Mouse (Mus musculus) liver, embryonic 11.5 days (tissue): ENCODE measurements around the gene Ptges3. TPM values are rescaled to one million over a fixed set of nuclear protein-coding genes. Genes with fewer than 3 reads are reported as not detected.
A peak's percentile ranks its signal among the peaks of the same experiment; 100 is the strongest.

Experiments used
- ATAC-seq: fragments of 200-750 bp; cut with Nextera tagmentation; replicated peaks from 2 replicates; pipeline ENCODE4 v1.8.0; 2017; ENCODE audit warnings: moderate number of reproducible peaks, mild to moderate bottlenecking, moderate TSS enrichment, moderate library complexity; ENCODE audit not compliant: low FRiP score
- DNase-seq: peaks from one replicate; pipeline ENCODE4 v3.0.0-alpha.2; 2017; ENCODE audit warnings: low spot score
- H3K27ac ChIP-seq: fragments of 300-500 bp; sonication (generic); 2 replicates; pipeline ENCODE4 v1.5.1; 2014; ENCODE audit warnings: mild to moderate bottlenecking, low read depth, low read length, control low read depth
- H3K27me3 ChIP-seq: fragments of 300-500 bp; sonication (generic); replicated peaks from 2 replicates; pipeline ENCODE4 v1.6.1; 2014; ENCODE audit warnings: low read length, mixed read lengths; ENCODE audit not compliant: control insufficient read depth, insufficient read depth
- H3K36me3 ChIP-seq: fragments of 300-500 bp; sonication (generic); 2 replicates; pipeline ENCODE4 v1.6.1; 2014; ENCODE audit warnings: mild to moderate bottlenecking, low read length, moderate library complexity, mixed read lengths; ENCODE audit not compliant: control insufficient read depth, insufficient read depth
- H3K4me1 ChIP-seq: fragments of 300-500 bp; sonication (generic); replicated peaks from 2 replicates; pipeline ENCODE4 v1.6.1; 2014; ENCODE audit warnings: low read length, mixed read lengths; ENCODE audit not compliant: control insufficient read depth, insufficient read depth
- H3K4me2 ChIP-seq: fragments of 300-500 bp; sonication (generic); 2 replicates; pipeline ENCODE4 v1.6.1; 2014; ENCODE audit warnings: mild to moderate bottlenecking, control low read depth, moderate library complexity
- H3K4me3 ChIP-seq: fragments of 300-500 bp; sonication (generic); 2 replicates; pipeline ENCODE4 v1.5.1; 2014; ENCODE audit warnings: low read depth, low read length, control low read depth
- H3K9ac ChIP-seq: fragments of 300-500 bp; sonication (generic); 2 replicates; pipeline ENCODE4 v1.6.1; 2014; ENCODE audit warnings: low read depth, low read length, control low read depth
- H3K9me3 ChIP-seq: fragments of 300-500 bp; sonication (generic); 2 replicates; pipeline ENCODE4 v1.6.1; 2016; ENCODE audit warnings: low read length, inconsistent platforms, mixed read lengths; ENCODE audit not compliant: control insufficient read depth
- WGBS: fragments of 180-500 bp; shearing (Covaris S2); extraction: QIAGEN DNeasy Blood & Tissue Kit; methylation state at CpG from one replicate; pipeline ENCODE4 v1.1.7; 2014; 5-methylcytosine and 5-hydroxymethylcytosine counted together
- polyA plus RNA-seq: library from polyadenylated mRNA; unstranded; fragments of >200 nt; fragmentation: Nextera tagmentation; extraction: Ambion mirVana; gene quantifications from 2 replicates; pipeline ENCODE4 v1.2.1, GENCODE M21; 2014

Gene Ptges3
- polyA plus RNA-seq, 1 experiment from 2014 or later = 527 TPM

DNA sequence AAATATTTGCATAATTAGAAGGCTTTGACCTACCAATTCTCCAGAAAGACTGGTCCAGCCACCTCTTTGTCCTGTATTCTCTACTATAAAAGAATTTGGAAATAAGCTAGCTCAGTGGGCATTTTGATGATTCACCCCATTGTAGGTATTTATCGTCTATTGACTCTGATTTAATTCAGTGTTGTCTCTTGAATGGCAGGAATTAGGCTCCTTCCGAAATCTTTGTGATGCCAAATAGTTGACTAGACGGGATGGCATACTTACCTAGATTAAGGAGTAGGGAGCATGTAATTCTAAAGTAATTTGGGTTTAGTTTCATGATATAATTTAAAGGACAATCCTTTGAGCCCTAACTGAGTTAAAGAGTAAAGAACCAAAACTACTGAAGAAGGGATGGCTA, 20.8 kb upstream of the Ptges3 start:
- H3K4me1 ChIP-seq = peaks cover 26% of the 10 kb centered on the region
- H3K36me3 ChIP-seq = peaks cover 30% of the 10 kb centered on the region
- H3K4me2 ChIP-seq = peak overlapping the region; percentile 59
- no peaks in the 10 kb centered on the region for H3K9me3 ChIP-seq
- DNase-seq = no peak
- no peak for ATAC-seq
- H3K27me3 ChIP-seq = no peaks in the 10 kb centered on the region
- no peak overlapping the region for H3K27ac ChIP-seq
- H3K4me3 ChIP-seq = peak overlapping the region; percentile 2
- 69% methylated on average over 3 of the region's 3 CpGs for WGBS
- H3K9ac ChIP-seq = no peak overlapping the region

DNA sequence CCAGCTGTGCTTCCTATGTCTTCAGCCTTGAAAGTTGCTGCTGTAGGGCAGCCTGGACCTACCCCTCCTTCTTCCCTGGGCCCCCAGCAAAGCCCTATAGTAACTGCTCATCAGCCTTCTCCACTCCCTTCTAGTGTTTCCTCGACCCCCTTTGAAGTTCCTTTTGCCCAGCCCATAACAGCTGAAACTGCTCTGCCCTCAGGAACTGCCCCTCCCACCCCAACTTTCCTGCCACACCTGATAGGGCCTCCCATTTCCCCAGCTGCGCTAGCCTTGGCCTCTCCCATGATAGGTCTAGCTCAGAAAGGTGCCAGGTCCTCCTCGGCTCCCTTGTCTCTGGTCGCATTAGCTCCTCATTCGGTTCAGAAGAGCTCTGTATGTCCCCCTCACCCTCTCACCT, 19.6 kb upstream of the Ptges3 start:
- H3K27ac ChIP-seq = peak overlapping the region; percentile 49
- peaks cover 40% of the 10 kb centered on the region for H3K36me3 ChIP-seq
- no peak for DNase-seq
- ATAC-seq = no peak; the same call in 1 of the 2 replicates
- WGBS = 43% methylated on average over 5 of the region's 5 CpGs
- peaks cover 29% of the 10 kb centered on the region for H3K4me1 ChIP-seq
- no peaks in the 10 kb centered on the region for H3K9me3 ChIP-seq
- H3K9ac ChIP-seq = peak overlapping the region; percentile 31
- no peaks in the 10 kb centered on the region for H3K27me3 ChIP-seq
- H3K4me3 ChIP-seq = peak overlapping the region; percentile 19; the same call in 1 of the 2 replicates
- peak overlapping the region; percentile 59 for H3K4me2 ChIP-seq

DNA sequence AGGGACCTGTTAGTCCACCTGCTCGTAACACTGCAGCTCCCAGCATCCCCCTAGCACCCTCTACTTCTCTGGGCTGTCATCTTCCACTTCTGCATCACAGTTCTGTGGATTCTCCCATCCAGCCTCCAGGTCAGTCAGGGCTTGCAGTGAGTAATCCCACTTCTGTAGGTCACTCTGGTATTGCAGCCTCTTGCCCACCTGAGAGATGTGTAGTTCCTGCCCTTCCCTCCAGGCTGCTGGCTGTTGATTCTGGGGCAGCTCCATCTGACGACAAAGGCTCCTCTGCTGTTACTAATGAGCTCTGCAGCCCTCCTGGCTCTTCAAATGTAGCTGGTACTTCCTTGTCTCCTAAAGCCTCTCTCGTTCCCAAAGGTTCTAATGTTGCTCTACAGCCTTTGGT, 18.9 kb upstream of the Ptges3 start:
- no peak overlapping the region for H3K9ac ChIP-seq
- 74% methylated on average over 3 of the region's 3 CpGs for WGBS
- no peaks in the 10 kb centered on the region for H3K27me3 ChIP-seq
- no peak overlapping the region for H3K27ac ChIP-seq
- H3K9me3 ChIP-seq = no peaks in the 10 kb centered on the region
- ATAC-seq (no peak), DNase-seq (no peak)
- H3K4me2 ChIP-seq = peak overlapping the region; percentile 18; the same call in 1 of the 2 replicates
- H3K4me3 ChIP-seq = no peak overlapping the region
- H3K4me1 ChIP-seq = peaks cover 29% of the 10 kb centered on the region
- peaks cover 47% of the 10 kb centered on the region for H3K36me3 ChIP-seq

DNA sequence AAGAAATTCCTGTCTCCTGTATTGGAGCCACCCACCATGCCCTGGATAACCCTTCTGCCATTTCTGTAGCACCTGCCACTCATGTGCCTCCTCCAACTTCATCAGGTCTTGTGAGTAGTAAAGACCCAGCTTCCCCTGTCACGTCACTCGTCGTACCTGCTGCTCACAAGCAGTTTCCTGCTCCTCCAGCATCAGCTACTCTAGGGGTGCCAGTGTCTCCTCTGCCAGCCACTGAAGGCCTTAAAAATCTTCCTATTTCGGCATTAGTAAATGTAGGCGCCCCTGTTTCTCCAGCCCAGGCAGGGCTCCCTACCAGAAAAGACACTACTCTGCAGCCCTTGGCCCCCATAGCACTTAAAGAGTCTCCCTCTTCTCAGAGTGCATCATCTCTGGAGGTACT, 18.5 kb upstream of the Ptges3 start:
- H3K27ac ChIP-seq = no peak overlapping the region
- no peaks in the 10 kb centered on the region for H3K9me3 ChIP-seq
- WGBS = 84% methylated on average over 5 of the region's 5 CpGs
- H3K4me1 ChIP-seq = peaks cover 29% of the 10 kb centered on the region
- ATAC-seq (no peak), DNase-seq (no peak)
- H3K4me2 ChIP-seq = no peak overlapping the region; the same call in 1 of the 2 replicates
- H3K4me3 ChIP-seq = no peak overlapping the region
- no peaks in the 10 kb centered on the region for H3K27me3 ChIP-seq
- no peak overlapping the region for H3K9ac ChIP-seq
- H3K36me3 ChIP-seq = peaks cover 49% of the 10 kb centered on the region

DNA sequence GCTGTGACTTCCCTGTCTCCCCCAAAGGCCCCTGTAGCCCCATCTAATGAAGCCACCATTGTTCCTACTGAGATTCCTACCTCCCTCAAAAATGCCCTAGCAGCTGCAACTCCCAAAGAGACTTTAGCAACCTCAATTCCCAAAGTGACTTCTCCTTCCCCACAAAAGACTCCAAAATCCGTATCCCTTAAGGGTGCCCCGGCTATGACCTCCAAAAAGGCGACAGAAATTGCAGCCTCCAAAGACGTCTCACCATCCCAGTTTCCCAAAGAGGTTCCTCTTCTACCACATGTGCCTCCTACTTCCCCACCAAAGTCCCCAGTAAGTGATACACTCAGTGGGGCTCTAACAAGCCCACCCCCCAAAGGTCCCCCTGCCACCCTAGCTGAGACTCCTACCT, 17.1 kb upstream of the Ptges3 start:
- H3K27ac ChIP-seq = no peak overlapping the region
- ATAC-seq (no peak), DNase-seq (no peak)
- peaks cover 58% of the 10 kb centered on the region for H3K36me3 ChIP-seq
- peaks cover 29% of the 10 kb centered on the region for H3K4me1 ChIP-seq
- 81% methylated on average over 4 of the region's 4 CpGs for WGBS
- H3K9me3 ChIP-seq = no peaks in the 10 kb centered on the region
- no peak overlapping the region for H3K4me2 ChIP-seq
- H3K27me3 ChIP-seq = no peaks in the 10 kb centered on the region
- H3K9ac ChIP-seq = no peak overlapping the region
- H3K4me3 ChIP-seq = no peak overlapping the region

DNA sequence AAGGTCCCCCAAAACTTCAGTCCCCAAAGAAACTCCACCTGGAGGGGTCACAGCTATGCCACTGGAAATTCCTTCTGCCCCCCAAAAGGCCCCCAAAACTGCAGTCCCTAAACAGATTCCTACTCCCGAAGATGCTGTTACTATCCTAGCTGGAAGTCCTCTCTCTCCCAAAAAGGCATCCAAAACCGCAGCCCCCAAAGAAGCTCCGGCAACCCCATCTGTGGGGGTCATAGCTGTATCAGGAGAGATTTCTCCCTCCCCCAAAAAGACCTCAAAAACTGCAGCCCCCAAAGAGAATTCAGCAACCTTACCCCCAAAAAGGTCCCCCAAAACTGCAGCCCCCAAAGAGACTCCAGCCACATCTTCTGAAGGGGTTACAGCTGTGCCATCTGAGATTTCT, 16.3 kb upstream of the Ptges3 start:
- H3K9me3 ChIP-seq = no peaks in the 10 kb centered on the region
- H3K36me3 ChIP-seq = peaks cover 62% of the 10 kb centered on the region
- WGBS = 91% methylated on average over 3 of the region's 3 CpGs
- no peak overlapping the region for H3K9ac ChIP-seq
- no peak for ATAC-seq
- no peak overlapping the region for H3K4me2 ChIP-seq
- no peak overlapping the region for H3K27ac ChIP-seq
- DNase-seq = no peak
- H3K4me1 ChIP-seq = peaks cover 22% of the 10 kb centered on the region
- H3K4me3 ChIP-seq = no peak overlapping the region
- H3K27me3 ChIP-seq = no peaks in the 10 kb centered on the region

DNA sequence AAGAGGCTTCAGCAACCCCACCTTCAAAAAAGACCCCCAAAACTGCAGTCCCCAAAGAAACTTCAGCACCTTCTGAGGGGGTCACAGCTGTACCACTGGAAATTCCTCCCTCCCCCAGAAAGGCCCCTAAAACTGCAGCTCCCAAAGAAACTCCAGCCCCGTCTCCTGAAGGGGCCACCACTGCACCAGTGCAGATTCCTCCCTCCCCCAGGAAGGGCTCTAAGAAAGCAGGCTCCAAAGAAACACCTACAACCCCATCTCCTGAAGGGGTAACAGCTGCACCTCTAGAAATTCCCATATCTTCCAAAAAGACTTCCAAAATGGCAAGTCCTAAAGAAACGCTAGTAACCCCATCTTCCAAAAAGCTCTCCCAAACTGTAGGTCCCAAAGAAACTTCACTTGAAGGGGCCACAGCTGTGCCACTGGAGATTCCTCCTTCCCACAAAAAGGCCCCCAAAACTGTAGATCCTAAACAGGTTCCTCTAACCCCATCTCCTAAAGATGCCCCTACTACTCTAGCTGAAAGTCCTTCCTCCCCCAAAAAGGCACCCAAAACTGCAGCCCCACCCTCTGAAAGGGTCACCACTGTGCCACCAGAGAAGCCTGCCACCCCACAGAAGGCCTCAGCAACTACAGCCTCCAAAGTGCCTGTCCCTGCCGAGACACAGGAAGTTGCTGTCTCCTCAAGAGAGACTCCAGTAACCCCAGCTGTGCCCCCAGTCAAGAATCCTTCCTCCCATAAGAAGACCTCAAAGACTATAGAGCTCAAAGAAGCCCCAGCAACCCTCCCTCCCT, 15.5 kb upstream of the Ptges3 start:
- no peaks in the 10 kb centered on the region for H3K9me3 ChIP-seq
- H3K27me3 ChIP-seq = no peaks in the 10 kb centered on the region
- ATAC-seq (no peak), DNase-seq (no peak)
- 0 out of 2 replicates have a peak overlapping the region, but pooled peaks have one; percentile 1 for H3K9ac ChIP-seq
- H3K36me3 ChIP-seq = peaks cover 68% of the 10 kb centered on the region
- no peak overlapping the region for H3K4me2 ChIP-seq
- no peak overlapping the region for H3K27ac ChIP-seq
- H3K4me3 ChIP-seq = no peak overlapping the region
- WGBS = 67% methylated on average over 3 of the region's 3 CpGs
- H3K4me1 ChIP-seq = peaks cover 17% of the 10 kb centered on the region

DNA sequence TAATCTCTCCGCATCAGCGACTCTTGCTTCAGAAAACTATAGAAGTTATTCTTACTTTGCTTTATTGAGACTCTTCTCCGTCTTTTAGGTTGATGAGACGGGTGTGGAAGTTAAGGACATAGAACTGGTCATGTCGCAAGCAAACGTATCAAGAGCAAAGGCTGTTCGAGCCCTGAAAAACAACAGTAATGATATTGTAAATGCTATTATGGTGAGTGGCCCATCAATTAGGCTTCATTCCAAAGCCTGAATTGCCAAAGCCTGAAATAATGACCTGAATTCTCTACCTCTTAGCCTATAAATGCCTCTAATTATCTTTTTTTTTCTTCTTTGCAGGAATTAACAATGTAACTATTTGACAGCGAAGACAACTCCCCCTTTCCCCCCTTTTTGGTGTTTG, 10.6 kb upstream of the Ptges3 start:
- Histone ChIP-seq H3K27ac (no peak overlapping the region), H3K36me3 (peaks cover 52% of the 10 kb centered on the region), H3K9me3 (no peaks in the 10 kb centered on the region), H3K4me1 (peaks cover 3% of the 10 kb centered on the region), H3K4me3 (no peak overlapping the region), H3K4me2 (no peak overlapping the region), H3K27me3 (no peaks in the 10 kb centered on the region), H3K9ac (no peak overlapping the region)
- ATAC-seq (no peak), DNase-seq (no peak)
- 94% methylated on average over 8 of the region's 8 CpGs for WGBS

DNA sequence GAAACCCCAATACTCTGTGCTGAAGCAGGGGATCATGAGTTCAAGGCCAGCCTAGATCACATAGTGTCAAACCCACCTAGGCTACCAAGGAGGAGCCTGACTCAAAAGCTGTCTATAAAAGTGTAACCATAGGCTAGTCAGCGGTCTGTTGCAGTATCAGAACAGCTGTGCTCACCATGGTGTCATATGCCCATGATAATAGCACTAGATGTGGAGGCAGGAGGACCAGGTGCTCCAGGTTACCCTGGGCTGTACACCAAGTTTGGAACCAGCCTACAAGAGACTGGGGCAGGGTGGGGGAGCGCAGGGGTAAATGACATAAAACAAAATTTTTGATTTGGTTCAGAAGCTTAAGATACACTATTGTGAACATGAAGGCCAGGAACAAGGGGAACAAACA, 9.0 kb upstream of the Ptges3 start:
- H3K36me3 ChIP-seq = peaks cover 37% of the 10 kb centered on the region
- DNase-seq (no peak), ATAC-seq (0 out of 2 replicates have a peak, but pooled peaks have one; percentile 24)
- no peak overlapping the region for H3K4me3 ChIP-seq
- no peak overlapping the region for H3K9ac ChIP-seq
- H3K27me3 ChIP-seq = no peaks in the 10 kb centered on the region
- no peaks in the 10 kb centered on the region for H3K9me3 ChIP-seq
- H3K4me2 ChIP-seq = no peak overlapping the region
- 92% methylated on average over 2 of the region's 2 CpGs for WGBS
- H3K4me1 ChIP-seq = no peaks in the 10 kb centered on the region; the same call in 1 of the 2 replicates
- no peak overlapping the region for H3K27ac ChIP-seq
